Mouse (Mus musculus) frontal cortex, adult 2 months (tissue): ENCODE measurements around the gene Fitm1. TPM values are rescaled to one million over a fixed set of nuclear protein-coding genes. Genes with fewer than 3 reads are reported as not detected.

Experiments used
- DNase-seq, 2 experiments: peaks; one replicate each; pipeline ENCODE4 v3.0.0; 2022; ENCODE audit warnings: low spot score in 1 of 2; ENCODE audit errors: extremely low spot score in 1 of 2
- polyA plus RNA-seq: library from polyadenylated mRNA; depleted of rRNA; stranded (reverse); fragments of >200 nt; gene quantifications from 2 replicates; pipeline ENCODE4 v1.2.3, GENCODE M21; 2012; rRNA removed

Fitm1 gene
- polyA plus RNA-seq: 0.11 TPM in 1 of 2 replicates, not detected in the other

DNA sequence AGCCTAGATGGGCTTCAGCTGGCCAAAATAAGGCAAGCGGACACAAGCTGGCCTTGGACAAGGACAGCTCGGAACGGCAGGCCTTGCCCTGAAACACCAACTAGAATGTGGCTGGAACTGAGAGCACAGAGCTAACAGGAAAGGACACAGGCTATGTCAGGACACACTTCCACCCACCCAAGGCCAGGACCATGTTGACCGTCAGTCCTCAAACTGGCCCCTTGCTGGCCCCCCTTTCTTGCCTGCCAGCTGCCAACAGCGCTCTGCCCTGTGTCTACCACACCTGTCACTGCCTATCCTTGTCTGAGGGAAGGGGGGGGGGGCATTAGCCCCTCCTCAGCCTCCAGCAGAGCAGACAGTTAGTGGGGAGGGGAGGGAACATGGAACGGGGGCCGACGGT lies at the start of gene Fitm1:
Gene Fitm1 (plus strand): TSS at position 316 of the 400 bp plus-strand sequence.
- DNase-seq: no peak

DNA sequence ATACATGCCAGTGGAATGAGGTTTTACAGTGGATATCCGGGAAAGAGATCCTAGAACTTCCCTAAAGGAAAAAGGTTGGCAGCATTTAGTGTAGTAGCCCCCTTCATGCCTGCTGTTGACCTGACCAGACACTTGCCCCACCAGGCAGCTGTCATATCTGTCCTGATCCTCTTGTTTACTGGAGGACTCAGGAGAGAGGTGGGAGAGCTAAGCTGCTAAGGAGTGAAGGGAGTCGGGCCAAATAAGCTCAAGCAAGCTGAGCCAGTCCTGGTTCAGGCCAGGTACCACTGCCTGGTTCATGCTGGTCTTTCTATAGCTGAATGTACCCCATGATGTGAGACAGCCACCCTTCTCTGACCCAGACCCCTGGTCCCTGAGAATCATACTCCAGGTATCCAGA lies 48.7 kb upstream of the Fitm1 start:
- no peak for DNase-seq

DNA sequence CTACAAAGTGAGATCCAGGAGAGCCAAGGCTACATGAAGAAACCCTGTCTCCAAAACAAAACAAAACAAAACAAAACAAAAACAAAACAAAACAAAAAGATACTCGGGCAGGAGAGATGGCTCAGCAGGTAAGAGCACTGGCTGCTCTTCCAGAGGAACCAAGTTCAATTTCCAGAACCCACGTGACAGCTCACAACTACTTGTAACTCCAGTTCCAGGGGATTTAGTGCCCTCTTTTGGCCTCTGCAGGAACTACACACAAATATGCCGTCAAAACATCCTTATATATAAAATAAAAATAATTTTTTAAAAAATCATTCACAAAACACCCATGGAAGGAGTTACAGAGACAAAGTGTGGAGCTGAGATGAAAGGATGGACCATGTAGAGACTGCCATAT lies 47.5 kb upstream of the Fitm1 start:
- peak in 1 of 2 experiments; percentile 68 for DNase-seq

DNA sequence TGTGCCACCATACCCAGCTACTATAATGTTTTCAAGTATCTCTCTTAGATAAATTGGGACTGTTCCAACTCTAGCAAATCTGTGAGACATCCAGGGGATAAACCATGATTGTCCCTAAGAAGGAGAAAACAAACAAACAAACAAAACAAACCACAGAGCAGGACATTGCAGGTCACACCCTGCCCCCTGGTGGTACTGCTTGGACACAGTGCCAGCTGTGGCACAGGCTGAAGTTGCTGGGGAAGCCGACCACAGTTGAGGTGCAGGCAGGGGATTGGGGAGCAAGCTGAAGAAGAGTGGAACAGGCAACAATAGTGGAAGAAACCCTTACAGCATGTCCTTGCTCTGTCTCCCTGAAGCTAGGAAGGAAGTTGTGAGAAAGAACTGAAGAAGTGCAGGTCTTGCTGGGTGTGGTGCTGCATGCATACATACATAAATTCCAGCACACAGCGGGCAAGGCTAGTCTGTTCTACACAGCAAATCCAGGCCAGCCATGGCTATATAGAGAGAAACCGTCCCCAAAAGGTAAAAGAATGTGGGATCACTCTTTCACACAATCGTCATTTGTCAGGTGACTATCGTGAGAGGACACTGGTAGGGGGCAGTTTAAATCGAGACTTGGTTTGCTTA lies 39.2 kb upstream of the Fitm1 start:
- peak in 1 of 2 experiments; percentile 44 for DNase-seq

DNA sequence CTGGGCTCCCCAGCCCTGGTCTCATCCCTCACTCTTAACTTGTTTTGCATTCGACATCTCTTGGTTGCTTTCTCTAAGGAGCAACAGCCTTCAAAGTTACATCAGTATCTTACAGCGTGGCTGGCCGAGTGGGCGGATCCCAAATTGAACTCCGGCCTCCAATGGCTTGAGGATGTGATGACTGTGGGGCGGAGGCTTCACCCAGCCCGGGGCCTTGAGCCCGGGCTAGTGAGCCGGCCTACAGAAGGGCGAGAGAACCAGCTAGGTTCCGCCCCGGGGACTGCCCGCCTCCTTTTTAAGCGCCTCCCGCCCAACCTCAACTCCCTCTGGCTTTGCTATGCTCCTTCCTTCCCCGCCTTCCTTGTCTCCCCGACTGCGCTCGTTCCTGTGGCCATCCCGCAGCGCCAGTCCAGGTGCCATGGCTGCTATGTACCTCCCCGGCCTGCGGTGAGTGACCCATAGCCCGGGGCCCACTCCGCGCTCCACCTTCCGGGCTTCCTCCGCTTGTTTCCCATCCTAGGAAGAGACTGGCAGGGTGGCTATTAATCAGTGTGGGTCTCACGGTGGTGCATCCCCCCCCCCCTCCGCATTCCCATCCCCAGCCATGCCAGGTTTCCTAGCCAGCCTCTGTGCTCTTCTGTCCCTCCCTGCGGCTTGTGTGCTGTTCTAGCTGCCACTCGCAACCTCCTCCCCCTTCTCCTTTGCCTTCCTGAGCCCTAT lies 35.2 kb upstream of the Fitm1 start, which contains the start of gene Pck2:
Gene Pck2 (plus strand): TSS at position 200 of the 720 bp plus-strand sequence.
- DNase-seq: peak; percentile 48 to 79

DNA sequence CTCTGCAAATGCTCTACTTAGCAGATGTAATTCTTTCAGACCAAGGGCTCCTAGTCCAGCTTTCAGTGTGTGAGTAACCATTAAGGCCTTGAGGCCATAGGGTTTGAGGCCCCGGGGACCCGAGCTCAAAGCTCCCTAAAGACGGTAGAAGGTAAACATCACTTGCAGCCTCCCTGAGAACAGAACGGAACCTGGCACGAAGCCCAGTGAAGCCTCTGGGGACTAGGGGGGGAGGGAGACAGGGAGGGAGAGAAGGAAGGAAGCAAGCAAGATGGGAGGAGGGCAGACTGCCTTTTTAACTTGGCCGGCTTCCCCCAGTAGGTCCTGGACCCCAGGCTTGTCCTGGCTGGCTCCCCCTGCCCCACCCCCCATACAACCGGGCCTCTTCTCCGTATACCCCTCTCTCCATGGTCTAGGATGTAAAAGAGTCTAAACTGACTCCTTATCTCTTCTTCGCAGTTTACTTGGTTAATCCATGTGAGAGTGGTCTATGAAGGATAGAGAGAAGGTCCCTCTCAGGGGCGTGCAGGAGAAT lies 34.6 kb upstream of the Fitm1 start:
- DNase-seq: peak in 1 of 2 experiments; percentile 83

DNA sequence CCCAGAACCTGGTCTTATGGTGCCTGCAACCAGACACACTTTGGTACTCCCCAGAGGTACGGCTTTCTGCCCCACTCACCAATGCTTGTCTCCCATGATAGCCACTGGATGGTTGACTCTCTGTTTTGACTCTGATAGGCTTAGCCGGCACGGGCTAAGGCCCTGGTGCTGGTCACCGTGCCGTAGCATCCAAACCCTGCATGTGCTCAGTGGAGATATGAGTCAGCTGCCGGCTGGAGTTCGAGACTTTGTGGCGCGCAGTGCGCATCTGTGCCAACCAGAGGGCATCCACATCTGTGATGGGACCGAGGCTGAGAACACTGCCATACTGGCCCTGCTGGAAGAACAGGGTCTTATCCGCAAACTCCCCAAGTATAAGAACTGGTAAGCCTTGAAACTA lies 33.1 kb upstream of the Fitm1 start:
- no peak for DNase-seq

DNA sequence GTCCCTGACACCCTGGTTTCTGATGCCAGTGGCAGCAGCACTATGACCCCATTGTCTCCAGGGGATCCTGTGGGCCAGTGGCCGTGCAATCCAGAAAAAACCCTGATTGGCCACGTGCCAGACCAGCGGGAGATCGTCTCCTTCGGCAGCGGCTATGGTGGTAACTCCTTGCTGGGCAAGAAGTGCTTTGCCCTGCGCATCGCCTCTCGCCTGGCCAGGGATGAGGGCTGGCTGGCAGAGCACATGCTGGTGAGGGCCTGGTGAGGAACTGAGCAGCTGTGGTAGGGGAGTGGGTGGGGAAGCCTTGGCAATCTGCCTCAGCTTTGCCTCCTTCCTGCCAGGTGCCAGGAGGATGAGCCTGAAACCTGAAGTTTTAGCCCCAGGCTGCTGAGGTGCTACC lies 31.1 kb upstream of the Fitm1 start:
- no peak for DNase-seq

DNA sequence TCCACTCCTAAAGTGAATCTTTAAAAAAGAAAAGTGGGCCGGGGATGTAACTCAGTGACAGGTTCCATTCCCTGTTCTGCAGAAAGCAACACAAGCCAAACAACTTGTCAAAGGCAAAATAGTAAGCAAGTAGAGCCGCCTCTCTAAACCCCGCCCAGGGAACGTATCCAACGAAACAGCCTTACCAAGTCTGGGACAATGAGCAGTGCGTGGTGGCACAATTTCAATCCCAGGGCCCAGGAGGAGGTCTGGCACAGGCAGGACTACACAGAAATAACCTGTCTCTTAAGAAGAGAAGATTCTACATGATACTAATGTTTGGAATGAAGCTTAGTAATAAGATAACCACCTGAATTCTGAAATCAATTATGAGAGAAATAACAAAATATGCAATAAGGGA lies 25.2 kb upstream of the Fitm1 start:
- DNase-seq: no peak

DNA sequence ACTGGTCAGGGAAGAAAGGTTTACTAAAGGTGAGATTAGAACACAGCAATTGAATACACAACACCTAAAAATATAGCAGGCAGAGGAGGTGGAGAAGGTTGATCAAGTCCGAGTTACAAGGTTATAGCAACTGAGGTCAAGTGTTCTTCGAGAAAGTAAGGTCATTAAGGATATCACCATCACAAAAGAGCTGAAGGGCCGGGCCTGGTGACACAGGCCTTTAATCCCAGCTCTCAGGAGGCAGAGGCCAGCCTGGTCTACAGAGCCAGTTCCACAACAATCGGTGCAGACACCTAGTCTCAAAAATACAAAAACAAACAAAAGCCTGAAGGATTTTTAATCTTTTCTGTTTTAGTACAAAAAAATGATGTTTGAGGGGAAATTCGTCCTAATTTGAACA lies 24.1 kb upstream of the Fitm1 start:
- no peak for DNase-seq

DNA sequence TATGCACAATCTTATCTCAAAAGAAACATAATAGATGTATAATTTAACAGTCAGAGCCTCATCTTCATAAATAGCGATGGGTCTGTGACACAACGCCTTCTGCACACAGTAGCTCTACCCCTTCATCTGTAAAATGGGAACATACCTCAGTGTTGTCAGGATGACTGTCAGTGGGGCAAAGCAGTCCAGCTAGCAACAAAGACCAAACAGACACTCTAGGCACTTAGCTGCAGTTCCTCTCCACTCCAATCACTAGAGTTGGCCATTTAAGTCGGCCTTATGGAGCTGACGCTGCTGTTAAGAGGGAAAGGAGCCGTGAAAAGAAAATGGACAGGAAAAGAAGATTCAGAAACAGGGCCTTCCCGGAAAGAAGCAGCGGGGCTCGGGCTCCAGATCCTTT lies 23.6 kb upstream of the Fitm1 start:
- no peak for DNase-seq

DNA sequence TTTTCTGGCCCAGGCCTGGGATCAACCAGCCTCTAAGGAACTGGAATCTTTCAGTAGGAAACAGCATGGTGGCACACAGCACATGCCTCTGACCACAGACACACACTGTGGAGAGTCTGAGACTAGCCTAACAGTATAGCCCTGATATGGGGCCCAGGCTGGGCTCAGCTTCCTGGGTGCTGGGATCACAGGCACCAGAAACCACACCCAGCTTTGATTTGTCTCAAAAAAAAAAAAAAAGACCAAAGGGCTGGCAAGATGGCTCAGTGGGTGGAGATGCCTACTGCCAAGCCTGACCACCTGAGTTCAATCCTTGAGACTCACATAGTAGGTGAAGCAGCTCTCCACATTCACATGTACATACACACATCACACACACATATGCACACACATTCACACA lies 20.8 kb upstream of the Fitm1 start:
- no peak for DNase-seq

DNA sequence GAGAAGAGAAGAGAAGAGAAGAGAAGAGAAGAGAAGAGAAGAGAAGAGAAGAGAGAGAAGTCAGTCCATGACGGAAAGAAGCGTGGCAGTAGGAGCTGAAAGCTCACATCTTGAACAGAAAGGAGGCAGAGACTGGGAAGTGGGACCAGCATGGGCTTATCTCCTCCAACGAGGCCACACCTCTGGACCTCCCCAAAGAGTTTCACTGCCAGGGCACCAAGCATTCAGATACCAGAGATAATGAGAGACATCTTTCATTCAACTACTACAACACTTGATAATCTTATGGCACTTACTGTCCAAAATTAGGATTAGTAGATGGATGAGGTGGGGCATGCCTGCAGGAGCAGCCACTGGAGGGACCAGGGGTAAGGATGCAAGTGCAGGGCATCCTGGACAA lies 19.6 kb upstream of the Fitm1 start:
- DNase-seq: no peak

DNA sequence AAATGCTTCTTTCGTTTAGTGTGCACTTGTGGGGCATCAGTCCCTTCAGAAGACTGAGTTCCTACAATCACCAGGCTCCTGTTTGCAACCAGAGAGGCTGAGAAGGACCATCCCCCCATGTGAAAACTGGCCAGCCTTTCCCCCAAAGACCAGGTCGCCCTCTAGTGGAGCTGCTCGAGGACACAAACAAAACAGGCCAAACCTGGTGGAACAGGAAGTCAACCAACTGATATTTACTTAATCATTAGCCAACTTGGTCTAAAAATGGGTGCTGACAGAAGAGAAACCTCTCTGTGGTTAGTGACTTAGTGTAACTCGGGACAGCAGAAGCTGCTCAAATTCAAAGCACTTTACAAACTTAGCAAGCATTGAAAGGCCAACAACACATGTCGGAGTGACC lies 18.4 kb upstream of the Fitm1 start:
- DNase-seq: peak in 1 of 2 experiments; percentile 84

DNA sequence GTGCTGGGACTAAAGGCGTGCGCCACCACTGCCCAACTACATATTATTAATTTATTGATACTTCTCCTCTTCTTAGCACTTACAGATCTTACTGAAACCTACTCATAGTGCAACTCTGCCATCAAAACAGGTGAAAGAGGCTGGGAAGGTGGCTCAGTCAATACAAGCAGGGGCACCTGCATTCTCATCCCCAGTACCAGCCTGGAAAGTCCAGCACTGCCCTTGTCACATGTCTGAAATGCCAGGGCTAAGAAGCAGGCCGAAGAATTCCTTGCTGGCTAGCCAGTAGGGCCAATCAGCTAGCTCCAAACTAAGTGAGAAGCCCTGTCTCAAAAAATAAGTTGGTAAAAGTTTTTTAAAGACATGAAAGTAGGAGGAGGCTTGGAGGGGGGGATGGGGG lies 17.8 kb upstream of the Fitm1 start:
- no peak for DNase-seq

DNA sequence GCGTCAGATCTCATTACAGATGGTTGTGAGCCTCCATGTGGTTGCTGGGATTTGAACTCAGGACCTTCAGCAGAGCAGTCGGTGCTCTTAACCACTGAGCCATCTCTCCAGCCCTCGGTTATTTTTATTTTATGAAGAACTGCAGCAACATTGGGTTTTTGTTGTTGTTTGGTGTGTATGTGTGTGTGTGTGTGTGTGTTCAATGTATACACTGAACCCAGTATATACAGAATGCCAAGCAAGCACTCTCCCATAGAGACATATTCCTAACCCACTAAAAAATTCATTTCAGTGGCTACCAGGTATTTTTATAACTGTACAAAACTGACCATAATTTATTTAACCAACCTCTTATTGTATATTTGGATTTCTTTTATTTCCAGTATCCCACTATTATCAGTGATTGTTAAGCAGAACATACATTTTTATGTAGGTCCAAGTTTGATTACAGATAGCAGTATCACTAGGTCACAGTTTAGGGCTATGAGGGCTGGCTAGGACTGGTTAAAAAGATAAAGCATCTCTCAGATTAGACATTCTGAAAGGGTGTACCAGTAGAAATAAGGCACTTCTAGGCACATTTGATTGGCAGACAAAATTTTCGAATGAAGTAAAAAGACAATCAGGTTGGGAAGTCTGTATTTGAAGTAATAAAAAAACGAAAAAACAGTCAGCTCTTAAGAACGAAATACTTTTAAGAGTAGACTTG lies 16.5 kb upstream of the Fitm1 start:
- DNase-seq: no peak

DNA sequence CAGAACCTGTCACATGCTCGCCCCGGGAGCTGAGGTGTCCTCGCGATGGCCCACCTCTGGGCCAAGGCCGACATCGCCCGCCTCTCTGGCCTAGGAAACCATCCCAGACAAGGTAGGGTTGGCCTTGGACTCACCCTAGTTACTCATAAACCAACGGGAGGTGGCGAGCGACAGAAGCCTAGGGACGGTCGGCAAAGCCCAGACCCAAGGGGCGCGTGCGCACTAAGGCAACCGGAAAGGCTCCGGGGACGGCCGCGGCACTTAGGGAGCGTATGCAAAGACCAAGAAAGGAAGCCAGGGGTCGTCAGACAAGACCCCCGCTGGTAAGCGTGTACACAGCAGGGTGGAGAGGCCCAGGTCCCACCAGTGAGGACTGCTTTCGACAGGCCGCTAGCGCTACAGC lies 15.6 kb upstream of the Fitm1 start, which contains the start of gene Dcaf11:
Gene Dcaf11 (plus strand): TSS at position 208 of the 403 bp plus-strand sequence.
- DNase-seq: peak; percentile 79 to 90

DNA sequence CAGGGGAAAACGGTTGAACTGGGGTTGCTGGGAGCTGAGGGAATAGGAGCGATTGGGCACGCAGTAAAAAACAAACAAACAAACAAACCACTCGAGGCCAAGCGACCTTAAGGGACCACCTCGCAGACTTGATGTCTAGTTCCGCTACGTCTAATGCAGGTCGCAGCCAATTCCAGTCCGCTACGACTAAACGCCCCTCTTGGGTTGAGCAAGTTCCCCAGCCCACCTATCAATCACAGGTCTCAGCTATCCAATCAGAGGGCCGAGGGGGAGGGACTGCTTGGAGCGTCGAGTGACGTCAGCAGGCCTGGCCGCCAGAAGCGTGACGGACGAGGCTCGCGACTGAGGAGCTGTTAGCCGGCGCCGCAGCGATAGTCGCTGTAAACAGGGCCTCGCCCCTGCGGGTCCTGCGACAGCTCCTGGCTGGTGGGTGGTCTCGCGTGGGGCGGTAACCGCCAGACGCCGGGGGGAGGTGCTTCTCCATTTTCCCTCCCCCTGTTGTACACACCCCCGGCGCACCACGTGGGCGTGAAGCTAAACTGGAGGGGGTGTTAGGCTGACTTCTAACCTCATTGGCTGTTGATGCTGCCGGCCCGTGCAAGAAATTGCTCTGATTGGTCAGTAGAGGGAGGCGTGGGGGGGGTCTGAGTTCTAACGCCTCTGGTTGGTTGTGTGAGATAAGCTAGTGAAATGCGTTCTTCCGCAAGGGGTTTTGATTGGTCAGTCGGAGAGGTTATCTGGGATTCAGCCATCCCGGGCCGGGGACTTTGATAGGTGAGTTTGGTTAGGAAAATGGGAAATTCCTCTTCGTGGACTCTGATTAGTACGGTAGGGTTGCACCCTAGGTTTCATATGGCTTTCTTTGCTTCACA lies 15.0 kb upstream of the Fitm1 start, which contains the start of gene A730061H03Rik:
Gene A730061H03Rik (minus strand): TSS at position 205 of the 872 bp plus-strand sequence.
- peak; percentile 99 for DNase-seq

DNA sequence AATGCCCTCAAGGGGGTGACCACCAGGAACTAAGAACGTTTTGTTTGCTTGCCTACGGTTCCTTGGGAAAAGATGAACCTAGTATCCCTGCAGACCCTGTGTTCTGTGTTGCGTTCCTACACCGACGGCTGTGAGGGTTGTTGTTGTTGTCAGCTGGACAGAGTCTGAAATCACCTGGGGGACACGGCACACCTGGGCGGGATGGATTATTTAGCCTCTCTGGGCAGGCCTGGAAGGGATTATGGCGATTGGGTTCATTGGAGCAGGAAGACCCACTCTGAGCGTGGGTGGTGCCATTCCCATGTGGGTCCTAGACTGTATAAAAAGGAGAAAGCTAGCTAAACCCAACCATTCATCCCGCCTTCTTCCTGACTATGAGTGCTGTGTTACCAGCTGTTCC lies 13.6 kb upstream of the Fitm1 start:
- no peak for DNase-seq

DNA sequence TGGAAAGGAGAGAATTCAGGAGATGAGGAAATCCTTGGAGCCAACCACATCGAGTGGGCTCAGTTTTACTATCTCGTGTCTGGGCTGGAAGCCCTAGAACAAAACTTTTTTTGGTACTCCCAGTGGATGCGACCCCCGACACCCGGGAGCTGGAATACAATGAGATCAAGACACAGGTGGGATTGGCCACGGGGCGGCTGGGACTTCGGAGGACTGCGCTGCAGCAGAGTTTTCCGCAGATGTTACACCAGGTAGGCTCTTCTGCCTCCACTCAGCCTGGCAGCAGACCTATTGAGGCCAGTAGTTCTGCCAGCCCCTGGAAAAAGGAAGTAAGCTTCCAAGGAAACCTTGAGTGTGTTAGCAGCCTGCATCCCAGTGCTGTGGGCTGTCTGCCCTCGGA lies 12.2 kb upstream of the Fitm1 start:
- no peak for DNase-seq
